Mouse (Mus musculus) E14TG2a.4 (cell line): Measurements from ENCODE around the gene Hoxa4.
A peak's percentile ranks its signal among the peaks of the same experiment; 100 is the strongest.

Source experiments
- H3K27me3 ChIP-seq: 2 replicates; pipeline ENCODE4 v1.6.1; 2014; ENCODE audit warnings: low read length, control low read depth; ENCODE audit not compliant: insufficient read depth
- H3K36me3 ChIP-seq: 2 replicates; pipeline ENCODE4 v1.6.1; 2014; ENCODE audit warnings: low read length, control low read depth; ENCODE audit not compliant: insufficient read depth
- H3K4me1 ChIP-seq: replicated peaks from 2 replicates; pipeline ENCODE4 v1.6.1; 2014; ENCODE audit warnings: low read depth, low read length, control low read depth
- H3K4me3 ChIP-seq: replicated peaks from 2 replicates; pipeline ENCODE4 v1.5.1; 2014; ENCODE audit warnings: mild to moderate bottlenecking, low read length
- H3K9me3 ChIP-seq: 2 replicates; pipeline ENCODE4 v1.6.1; 2014; ENCODE audit warnings: low read length, control low read depth
- CTCF ChIP-seq: conservative IDR thresholded peaks from 2 replicates; pipeline ENCODE4 v1.5.1; 2014; ENCODE audit warnings: low read length
- NANOG ChIP-seq: IDR thresholded peaks from 2 replicates; pipeline ENCODE4 v1.6.1; 2014; ENCODE audit warnings: borderline replicate concordance, low read length, mixed read lengths
- POU5F1 ChIP-seq: IDR thresholded peaks from 2 replicates; pipeline ENCODE4 v1.6.1; 2014; ENCODE audit warnings: low read length, borderline replicate concordance

Hoxa4 gene

DNA sequence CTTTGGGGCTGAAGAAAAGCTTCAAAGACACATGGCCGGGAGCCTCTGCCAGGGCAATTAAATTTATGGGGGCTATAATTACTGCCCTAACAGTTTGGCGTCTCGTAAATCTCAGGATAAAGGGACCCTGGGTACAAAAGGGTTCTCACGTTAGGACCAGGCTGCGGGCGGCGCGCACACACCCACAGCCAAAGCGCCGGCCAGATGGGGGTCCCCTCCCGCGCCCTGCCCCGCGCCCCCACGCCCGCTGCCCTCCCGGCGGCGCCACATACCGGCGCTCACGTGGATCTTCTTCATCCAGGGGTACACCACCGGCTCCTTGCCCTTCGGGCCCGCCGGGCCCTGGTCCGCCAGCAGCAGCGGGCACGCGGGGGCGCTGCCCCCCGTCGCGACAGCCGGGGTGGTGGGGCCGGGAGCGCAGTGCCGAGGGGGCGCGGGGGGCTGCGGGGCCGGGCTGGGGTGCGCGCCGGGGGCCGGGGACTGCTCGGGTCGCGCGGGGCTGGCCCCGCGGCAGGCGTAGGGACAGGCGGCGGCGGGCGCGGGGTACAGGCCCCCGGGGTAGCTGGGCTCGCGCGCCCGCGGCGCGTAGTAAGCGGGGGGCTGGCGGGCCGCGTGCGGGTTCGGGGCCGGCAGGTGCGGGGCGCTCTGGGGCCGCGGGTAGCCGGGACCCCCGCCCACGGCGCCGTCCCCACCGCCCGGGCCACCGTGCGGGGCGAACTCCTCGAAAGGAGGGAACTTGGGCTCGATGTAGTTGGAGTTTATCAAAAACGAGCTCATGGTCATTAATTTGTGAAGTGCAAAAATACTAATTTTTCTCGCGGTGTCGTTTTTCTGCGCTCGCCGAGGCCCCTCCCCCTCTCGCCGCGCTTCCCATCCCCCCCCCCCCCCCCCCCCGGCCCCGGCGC, at the start of gene Hoxa4:
TSS of gene Hoxa4 (minus strand) at position 848 of the 905 bp plus-strand sequence.
- TF ChIP-seq NANOG (no peak), CTCF (no peak), POU5F1 (no peak)
- H3K4me1 ChIP-seq = peaks cover 19% of the 10 kb centered on the region
- no peaks in the 10 kb centered on the region for H3K36me3 ChIP-seq
- H3K4me3 ChIP-seq = peak within 1 kb of the TSS; percentile 85
- H3K27me3 ChIP-seq = peaks cover 93% of the 10 kb centered on the region
- H3K9me3 ChIP-seq = no peaks in the 10 kb centered on the region

GRCm38 (mm10) chr6:52241001-52241621, 49.6 kb upstream of the Hoxa4 start:
- Histone ChIP-seq H3K4me1 (peaks cover 58% of the 10 kb centered on the region), H3K9me3 (peaks cover 2% of the 10 kb centered on the region; the same call in 1 of the 2 replicates), H3K27me3 (peaks cover 97% of the 10 kb centered on the region), H3K4me3 (peak overlapping the region; percentile 51), H3K36me3 (no peaks in the 10 kb centered on the region)
- TF ChIP-seq CTCF (no peak), POU5F1 (no peak), NANOG (no peak)

DNA sequence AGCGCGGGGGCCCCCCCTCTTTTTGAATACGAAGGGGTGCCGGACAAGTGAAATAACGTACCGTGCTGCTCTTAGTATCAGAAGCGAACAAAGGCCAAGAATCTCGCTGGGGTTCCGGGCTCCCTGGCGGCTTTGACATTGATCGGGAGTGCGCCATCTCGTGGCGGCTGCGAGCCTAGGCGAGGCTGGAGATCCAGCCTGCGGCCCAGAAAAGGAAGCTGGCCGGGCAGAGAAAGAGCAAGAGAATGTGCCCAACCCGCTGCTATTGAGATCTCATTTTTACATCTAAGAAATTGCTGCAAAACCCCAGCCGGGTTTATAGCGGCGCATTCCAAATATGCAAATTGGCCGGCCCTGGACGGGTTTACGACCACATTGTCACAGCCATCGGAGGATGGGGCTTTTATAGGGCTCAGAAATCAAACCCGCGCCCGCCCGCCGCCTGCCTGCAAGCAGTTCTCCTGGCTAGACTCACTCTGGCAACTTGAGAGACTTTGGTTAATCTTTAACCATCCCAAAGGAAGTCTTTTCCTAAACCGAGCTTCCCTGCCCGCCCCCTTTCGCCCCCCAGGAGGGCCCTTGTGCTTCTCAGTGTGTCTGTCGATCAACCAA, 48.9 kb upstream of the Hoxa4 start, which contains the start of gene Hoxa10:
TSS of gene Hoxa10 (minus strand) at position 466 of the 612 bp plus-strand sequence.
- peaks cover 97% of the 10 kb centered on the region for H3K27me3 ChIP-seq
- peaks cover 2% of the 10 kb centered on the region; the same call in 1 of the 2 replicates for H3K9me3 ChIP-seq
- H3K36me3 ChIP-seq = no peaks in the 10 kb centered on the region
- peak within 1 kb of the TSS; percentile 51 for H3K4me3 ChIP-seq
- H3K4me1 ChIP-seq = peaks cover 52% of the 10 kb centered on the region
- TF ChIP-seq CTCF = peak; percentile 74
- no peak for TF ChIP-seq POU5F1

DNA sequence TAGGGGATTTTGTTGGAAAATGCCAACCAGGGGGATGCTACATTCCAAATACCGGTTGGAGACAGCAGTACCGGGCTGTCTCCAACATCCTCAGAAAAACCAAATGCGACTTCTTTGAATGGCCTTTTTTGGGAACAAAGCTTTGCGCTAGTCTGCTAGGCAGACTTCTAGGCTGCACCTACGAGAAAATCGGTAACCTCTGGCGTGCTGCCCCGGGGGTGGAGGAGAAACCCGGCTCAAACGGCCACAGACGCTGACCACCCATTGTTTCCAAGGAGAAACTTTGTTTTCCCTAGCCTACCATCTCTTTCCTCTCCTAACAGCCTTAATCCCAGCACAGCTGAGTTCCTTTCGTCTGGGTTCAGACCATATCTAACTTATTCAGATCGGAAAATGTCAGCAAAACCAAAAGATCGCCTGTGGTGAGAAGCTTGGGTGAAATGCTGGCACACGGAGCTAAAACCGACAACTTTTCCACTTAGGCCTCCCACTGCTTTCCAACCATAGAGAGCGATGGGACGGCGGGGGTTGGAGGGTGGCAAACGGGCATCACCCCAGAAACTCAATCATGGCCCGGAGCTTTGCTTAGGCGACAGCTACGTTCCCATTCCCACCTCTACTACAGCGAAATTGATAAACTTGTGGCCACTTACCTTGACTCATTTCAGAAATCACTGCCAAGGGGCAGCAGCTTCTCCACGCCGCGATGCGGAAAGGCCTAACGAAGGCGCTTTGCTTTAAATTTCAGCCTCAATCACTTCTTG, 48.3 kb upstream of the Hoxa4 start:
- no peaks in the 10 kb centered on the region for H3K36me3 ChIP-seq
- H3K27me3 ChIP-seq = peaks cover 97% of the 10 kb centered on the region
- TF ChIP-seq CTCF = no peak
- no peak for TF ChIP-seq NANOG
- TF ChIP-seq POU5F1 = no peak
- peaks cover 51% of the 10 kb centered on the region for H3K4me1 ChIP-seq
- peak overlapping the region; percentile 51 for H3K4me3 ChIP-seq
- peaks cover 2% of the 10 kb centered on the region; the same call in 1 of the 2 replicates for H3K9me3 ChIP-seq

DNA sequence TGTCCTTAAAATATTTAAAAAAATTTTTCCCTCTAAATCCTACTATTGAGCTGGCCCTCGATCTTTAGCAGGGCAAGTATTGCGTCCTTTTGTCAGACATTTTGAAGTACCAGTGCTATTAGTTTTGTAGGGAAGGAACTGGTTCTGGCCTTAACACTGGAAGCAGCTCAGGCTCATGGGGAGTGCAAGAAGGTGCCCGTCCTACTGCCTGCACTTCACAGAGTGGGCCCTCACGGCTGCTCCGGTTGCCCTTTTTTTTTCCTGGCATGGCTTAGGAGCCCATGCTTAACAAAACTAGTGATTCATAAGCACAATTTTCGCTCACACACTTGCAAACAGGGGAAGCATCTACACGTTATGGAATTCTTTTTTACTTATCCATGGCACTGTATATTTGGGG, 47.4 kb upstream of the Hoxa4 start:
- Histone ChIP-seq H3K4me1 (peaks cover 48% of the 10 kb centered on the region), H3K36me3 (no peaks in the 10 kb centered on the region), H3K9me3 (peaks cover 2% of the 10 kb centered on the region; the same call in 1 of the 2 replicates), H3K27me3 (peaks cover 97% of the 10 kb centered on the region), H3K4me3 (no peak overlapping the region)
- no peak for TF ChIP-seq CTCF
- TF ChIP-seq NANOG = no peak
- TF ChIP-seq POU5F1 = no peak

GRCm38 (mm10) chr6:52238155-52238545, 46.6 kb upstream of the Hoxa4 start:
- no peak for TF ChIP-seq POU5F1
- TF ChIP-seq NANOG = no peak
- TF ChIP-seq CTCF = no peak
- Histone ChIP-seq H3K36me3 (no peaks in the 10 kb centered on the region), H3K4me1 (peaks cover 47% of the 10 kb centered on the region), H3K4me3 (no peak overlapping the region), H3K9me3 (peaks cover 2% of the 10 kb centered on the region; the same call in 1 of the 2 replicates), H3K27me3 (peaks cover 97% of the 10 kb centered on the region)

DNA sequence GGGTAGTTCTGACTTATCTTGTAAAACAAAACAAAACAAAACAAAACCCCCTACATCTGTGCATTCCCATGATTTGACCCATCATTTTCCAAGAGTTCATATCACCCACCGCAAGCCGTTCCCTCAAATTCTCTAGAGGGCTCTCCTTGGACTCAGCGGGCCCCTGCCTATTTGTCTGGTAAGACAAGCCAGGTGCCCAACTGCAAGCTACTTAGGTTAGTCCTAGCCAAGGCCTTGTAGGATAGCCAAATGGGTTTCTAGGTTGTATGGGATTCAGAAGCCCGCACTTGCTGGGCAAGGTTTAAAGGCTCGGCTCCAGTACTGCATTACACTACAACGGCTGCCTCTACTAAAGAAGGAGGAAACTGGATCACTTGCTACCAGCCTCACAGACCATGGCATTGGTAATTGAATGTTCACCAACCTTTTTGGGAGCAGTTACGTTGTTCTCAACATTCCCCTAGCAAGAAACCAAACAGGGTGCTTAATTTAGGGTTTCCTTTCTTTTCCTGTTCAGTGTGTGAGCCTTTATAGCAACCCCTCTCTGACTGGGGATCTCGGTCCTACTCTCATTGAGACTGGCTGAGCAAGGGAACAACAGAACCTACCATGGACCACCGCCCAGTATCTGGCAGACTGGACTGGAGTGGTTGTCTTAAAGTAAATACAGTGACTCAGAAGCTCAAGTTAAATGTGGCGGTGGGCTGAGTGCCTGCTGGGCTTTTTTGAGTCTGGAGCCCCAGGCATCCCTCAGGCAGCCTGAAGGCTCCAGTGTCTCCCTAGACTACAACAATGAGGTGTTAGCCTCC, 46.0 kb upstream of the Hoxa4 start:
- Histone ChIP-seq H3K27me3 (peaks cover 97% of the 10 kb centered on the region), H3K4me3 (no peak overlapping the region), H3K9me3 (peaks cover 2% of the 10 kb centered on the region; the same call in 1 of the 2 replicates), H3K4me1 (peaks cover 47% of the 10 kb centered on the region), H3K36me3 (no peaks in the 10 kb centered on the region)
- TF ChIP-seq CTCF (no peak), POU5F1 (no peak), NANOG (no peak)

GRCm38 (mm10) chr6:52236806-52237205, 45.3 kb upstream of the Hoxa4 start:
- H3K4me3 ChIP-seq = no peak overlapping the region
- H3K9me3 ChIP-seq = peaks cover 2% of the 10 kb centered on the region; the same call in 1 of the 2 replicates
- no peak for TF ChIP-seq POU5F1
- no peak for TF ChIP-seq CTCF
- TF ChIP-seq NANOG = no peak
- H3K4me1 ChIP-seq = peaks cover 51% of the 10 kb centered on the region
- no peaks in the 10 kb centered on the region for H3K36me3 ChIP-seq
- H3K27me3 ChIP-seq = peaks cover 97% of the 10 kb centered on the region
